Mouse (Mus musculus) forebrain, embryonic 11.5 days (tissue): ENCODE data around the gene Eno3. TPM values are rescaled to one million over a fixed set of nuclear protein-coding genes. Genes with fewer than 3 reads are reported as not detected.
A peak's percentile ranks its signal among the peaks of the same experiment; 100 is the strongest.

Experiments
- ATAC-seq: fragments of 200-750 bp; cut with Nextera tagmentation; replicated peaks from 2 replicates; pipeline ENCODE4 v1.8.0; 2017; ENCODE audit warnings: moderate TSS enrichment; ENCODE audit not compliant: low FRiP score
- DNase-seq: peaks from one replicate; pipeline ENCODE4 v3.0.0-alpha.2; 2017; ENCODE audit warnings: low spot score
- H3K27ac ChIP-seq: fragments of 300-500 bp; sonication (generic); 2 replicates; pipeline ENCODE4 v1.5.1; 2014; ENCODE audit warnings: low read depth, low read length
- H3K27me3 ChIP-seq: fragments of 300-500 bp; sonication (generic); 2 replicates; pipeline ENCODE4 v1.6.1; 2014; ENCODE audit warnings: mild to moderate bottlenecking, low read length, mixed read lengths; ENCODE audit not compliant: control insufficient read depth, insufficient read depth
- H3K36me3 ChIP-seq: fragments of 300-500 bp; sonication (generic); 2 replicates; pipeline ENCODE4 v1.6.1; 2014; ENCODE audit warnings: mild to moderate bottlenecking, low read length, moderate library complexity, mixed read lengths; ENCODE audit not compliant: control insufficient read depth, insufficient read depth
- H3K4me1 ChIP-seq: fragments of 300-500 bp; sonication (generic); replicated peaks from 2 replicates; pipeline ENCODE4 v1.6.1; 2014; ENCODE audit warnings: low read length, mixed read lengths; ENCODE audit not compliant: control insufficient read depth, insufficient read depth
- H3K4me2 ChIP-seq: fragments of 300-500 bp; sonication (generic); 2 replicates; pipeline ENCODE4 v1.6.1; 2014; ENCODE audit warnings: low read depth, mild to moderate bottlenecking, low read length, moderate library complexity, mixed read lengths; ENCODE audit not compliant: severe bottlenecking
- H3K4me3 ChIP-seq: fragments of 300-500 bp; sonication (generic); 2 replicates; pipeline ENCODE4 v1.5.1; 2014; ENCODE audit warnings: low read depth, low read length
- H3K9ac ChIP-seq: fragments of 300-500 bp; sonication (generic); 2 replicates; pipeline ENCODE4 v1.6.1; 2014; ENCODE audit warnings: low read length
- H3K9me3 ChIP-seq: fragments of 300-500 bp; sonication (generic); 2 replicates; pipeline ENCODE4 v1.6.1; 2016; ENCODE audit warnings: low read length, mixed read lengths; ENCODE audit not compliant: control insufficient read depth
- WGBS: fragments of 180-500 bp; shearing (Covaris S2); extraction: QIAGEN DNeasy Blood & Tissue Kit; methylation state at CpG from one replicate; pipeline ENCODE4 v1.1.7; 2014; 5-methylcytosine and 5-hydroxymethylcytosine counted together
- polyA plus RNA-seq: library from polyadenylated mRNA; unstranded; fragments of >200 nt; fragmentation: Nextera tagmentation; extraction: Ambion mirVana; gene quantifications from 2 replicates; pipeline ENCODE4 v1.2.1, GENCODE M21; 2014

Eno3 gene
- polyA plus RNA-seq, 1 experiment from 2014 or later = 16.6 TPM

GRCm38 (mm10) chr11:70686901-70687566 lies 30.0 kb downstream of the Eno3 start:
- WGBS = 4% methylated on average over 16 of the region's 16 CpGs
- ATAC-seq (peak; percentile 64), DNase-seq (no peak)
- peak overlapping the region; percentile 77 for H3K4me2 ChIP-seq
- no peaks in the 10 kb centered on the region; the same call in 1 of the 2 replicates for H3K36me3 ChIP-seq
- H3K4me3 ChIP-seq = peak overlapping the region; percentile 65
- H3K9me3 ChIP-seq = no peaks in the 10 kb centered on the region
- no peaks in the 10 kb centered on the region for H3K27me3 ChIP-seq
- H3K27ac ChIP-seq = peak overlapping the region; percentile 47; the same call in 1 of the 2 replicates
- peaks cover 13% of the 10 kb centered on the region for H3K4me1 ChIP-seq
- H3K9ac ChIP-seq = peak overlapping the region; percentile 75

DNA sequence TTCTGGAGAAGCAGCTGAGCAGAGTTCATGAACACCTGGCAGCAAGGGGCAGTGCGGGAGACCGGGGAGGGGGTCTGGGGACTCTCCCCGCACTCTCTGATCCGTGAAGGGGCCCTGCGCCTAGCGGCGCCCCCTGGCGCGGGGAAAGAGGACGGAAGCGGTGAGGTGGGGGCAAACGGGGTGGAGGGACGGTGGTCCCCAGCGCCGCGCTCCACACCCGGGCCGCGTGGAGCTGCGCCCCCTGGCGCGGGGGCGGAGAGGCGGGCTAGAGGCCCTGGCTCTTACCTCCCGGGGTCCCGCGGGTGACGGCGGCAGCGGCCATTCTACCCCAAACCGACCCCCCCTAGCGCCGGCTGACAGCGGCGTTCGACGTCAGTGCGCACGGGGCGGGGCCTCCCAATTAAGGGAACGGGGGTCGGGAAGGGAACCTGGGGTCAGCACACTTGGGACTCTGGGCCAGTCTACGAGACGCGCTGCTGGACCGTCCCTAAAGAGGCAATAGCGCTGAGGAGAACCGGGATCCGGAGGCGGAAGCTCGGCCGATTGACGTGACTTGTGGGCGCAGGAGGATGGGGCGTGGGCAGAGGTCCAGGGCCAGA lies 30.7 kb downstream of the Eno3 start, which contains the start of gene Camta2:
TSS of gene Camta2 (minus strand) at position 505 of the 599 bp plus-strand sequence.
- peak; percentile 81 for ATAC-seq
- under 1% methylated on average over 55 of the region's 55 CpGs for WGBS
- H3K27ac ChIP-seq = peak within 1 kb of the TSS; percentile 47; the same call in 1 of the 2 replicates

GRCm38 (mm10) chr11:70688372-70688771 lies 31.4 kb downstream of the Eno3 start:
- peak overlapping the region; percentile 65 for H3K4me3 ChIP-seq
- H3K36me3 ChIP-seq = no peaks in the 10 kb centered on the region; the same call in 1 of the 2 replicates
- H3K9me3 ChIP-seq = no peaks in the 10 kb centered on the region
- no peaks in the 10 kb centered on the region for H3K27me3 ChIP-seq
- H3K9ac ChIP-seq = peak overlapping the region; percentile 75
- no peak overlapping the region for H3K27ac ChIP-seq
- peak overlapping the region; percentile 77 for H3K4me2 ChIP-seq
- no peak for DNase-seq
- no peak for ATAC-seq
- WGBS = 12% methylated on average over 8 of the region's 8 CpGs
- peaks cover 8% of the 10 kb centered on the region for H3K4me1 ChIP-seq

More for the DNA sequence above, 30.7 kb downstream of the Eno3 start, which contains the start of gene Camta2:
- peak within 1 kb of the TSS; percentile 65 for H3K4me3 ChIP-seq
- no peaks in the 10 kb centered on the region; the same call in 1 of the 2 replicates for H3K36me3 ChIP-seq
- no peaks in the 10 kb centered on the region for H3K9me3 ChIP-seq
- peaks cover 8% of the 10 kb centered on the region for H3K4me1 ChIP-seq
- DNase-seq = peak; percentile 91
- peak within 1 kb of the TSS; percentile 75 for H3K9ac ChIP-seq
- H3K4me2 ChIP-seq = peak within 1 kb of the TSS; percentile 77
- no peaks in the 10 kb centered on the region for H3K27me3 ChIP-seq

GRCm38 (mm10) chr11:70689578-70689977 lies 32.6 kb downstream of the Eno3 start:
- no peaks in the 10 kb centered on the region for H3K9me3 ChIP-seq
- no peak overlapping the region for H3K27ac ChIP-seq
- H3K9ac ChIP-seq = no peak overlapping the region
- no peak overlapping the region for H3K4me3 ChIP-seq
- no peak overlapping the region for H3K4me2 ChIP-seq
- no peak for ATAC-seq
- no peaks in the 10 kb centered on the region for H3K27me3 ChIP-seq
- no peaks in the 10 kb centered on the region; the same call in 1 of the 2 replicates for H3K36me3 ChIP-seq
- no peak for DNase-seq
- H3K4me1 ChIP-seq = peaks cover 8% of the 10 kb centered on the region
- WGBS = 51% methylated on average over 4 of the region's 4 CpGs

- Histone ChIP-seq H3K27me3 (no peaks in the 10 kb centered on the region), H3K36me3 (no peaks in the 10 kb centered on the region), H3K4me1 (peaks cover 3% of the 10 kb centered on the region), H3K27ac (no peak overlapping the region), H3K9me3 (no peaks in the 10 kb centered on the region), H3K4me3 (no peak overlapping the region), H3K9ac (no peak overlapping the region), H3K4me2 (no peak overlapping the region)
- ATAC-seq = no peak
- 72% methylated on average over 3 of the region's 3 CpGs for WGBS
- DNase-seq = no peak
Measured at GRCm38 (mm10) chr11:70693504-70693903, 36.5 kb downstream of the Eno3 start.

DNA sequence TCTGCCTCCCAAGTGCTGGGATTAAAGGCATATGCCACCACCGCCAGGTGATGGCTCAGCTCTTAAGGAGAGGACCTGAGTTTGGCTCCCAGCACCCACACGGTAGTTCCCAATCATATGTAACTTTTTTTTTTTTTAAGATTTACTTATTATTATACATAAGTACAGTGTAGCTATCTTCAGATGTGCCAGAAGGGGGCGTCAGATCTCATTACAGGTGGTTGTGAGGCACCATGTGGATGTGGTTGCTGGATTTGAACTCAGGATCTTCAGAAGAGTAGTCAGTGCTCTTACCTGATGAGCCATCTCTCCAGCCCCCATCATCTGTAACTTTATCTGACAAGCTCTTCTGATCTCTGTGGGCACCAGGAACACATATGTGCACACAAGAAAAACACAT lies 40.4 kb downstream of the Eno3 start:
- H3K27me3 ChIP-seq = no peaks in the 10 kb centered on the region
- H3K4me3 ChIP-seq = no peak overlapping the region
- H3K36me3 ChIP-seq = no peaks in the 10 kb centered on the region
- ATAC-seq (no peak), DNase-seq (no peak)
- no peaks in the 10 kb centered on the region for H3K9me3 ChIP-seq
- no peak overlapping the region for H3K9ac ChIP-seq
- H3K27ac ChIP-seq = no peak overlapping the region
- peaks cover 9% of the 10 kb centered on the region; the same call in 1 of the 2 replicates for H3K4me1 ChIP-seq
- 66% methylated on average over 3 of the region's 3 CpGs for WGBS
- H3K4me2 ChIP-seq = no peak overlapping the region

DNA sequence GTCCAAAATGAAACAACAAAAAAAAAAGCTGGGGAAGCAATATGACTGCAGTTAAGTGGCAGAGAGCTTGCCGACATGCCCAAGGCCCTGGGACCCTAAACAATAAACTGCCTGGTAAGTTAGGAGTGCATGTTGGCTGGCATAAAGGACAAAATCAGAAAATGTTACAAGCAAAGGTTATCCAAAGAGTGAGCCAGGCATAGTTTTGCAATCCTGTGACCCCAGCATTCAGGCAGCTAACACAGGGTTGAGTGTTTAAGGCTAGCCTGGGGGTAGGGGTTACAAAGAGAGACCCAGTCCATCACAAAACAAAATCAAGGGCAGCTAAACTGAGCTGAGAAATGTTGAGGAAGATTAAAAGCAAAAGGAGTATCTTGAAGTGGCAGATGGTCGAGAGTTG lies 42.0 kb downstream of the Eno3 start:
- WGBS = 75% methylated on average over 2 of the region's 2 CpGs
- Histone ChIP-seq H3K4me2 (no peak overlapping the region), H3K4me3 (no peak overlapping the region), H3K4me1 (peaks cover 9% of the 10 kb centered on the region; the same call in 1 of the 2 replicates), H3K27ac (no peak overlapping the region), H3K9me3 (no peaks in the 10 kb centered on the region), H3K9ac (no peak overlapping the region), H3K27me3 (no peaks in the 10 kb centered on the region), H3K36me3 (no peaks in the 10 kb centered on the region; the same call in 1 of the 2 replicates)
- no peak for ATAC-seq
- peak; percentile 10 for DNase-seq

GRCm38 (mm10) chr11:70699722-70700556 lies 42.9 kb downstream of the Eno3 start, which contains the start of the genes Inca1 and Kif1c:
Inca1 (minus strand) TSS chr11:70700155.
Kif1c (plus strand) TSS chr11:70700548.
- Histone ChIP-seq H3K27me3 (no peaks in the 10 kb centered on the region), H3K4me1 (peaks cover 9% of the 10 kb centered on the region; the same call in 1 of the 2 replicates), H3K4me2 (peak within 1 kb of the TSS; percentile 76), H3K4me3 (peak within 1 kb of the TSS; percentile 91), H3K9ac (peak within 1 kb of the TSS; percentile 86), H3K27ac (peak within 1 kb of the TSS; percentile 70), H3K36me3 (peaks cover 2% of the 10 kb centered on the region; the same call in 1 of the 2 replicates), H3K9me3 (no peaks in the 10 kb centered on the region)
- DNase-seq (peak; percentile 96), ATAC-seq (peak; percentile 93)
- WGBS = 1% methylated on average over 69 of the region's 69 CpGs
